Mouse (Mus musculus): ENCODE data around the gene Bcl2l15.
A peak's percentile ranks its signal among the peaks of the same experiment; 100 is the strongest.
"Not testable (repeated sequence)": the region's sequence is repeated elsewhere in the genome, so short reads cannot be mapped to it uniquely, and the experiment has no call there.

Gene Bcl2l15

GRCm38 (mm10) chr3:103832426-103832825 lies at the start of gene Bcl2l15:
TSS of gene Bcl2l15 (plus strand) at chr3:103832601.
- no peak for DNase-seq (ENCODE audit: low read depth)

GRCm38 (mm10) chr3:103782844-103783609 lies 49.4 kb upstream of the Bcl2l15 start:
- no peak for DNase-seq (ENCODE audit: low read depth)

DNA sequence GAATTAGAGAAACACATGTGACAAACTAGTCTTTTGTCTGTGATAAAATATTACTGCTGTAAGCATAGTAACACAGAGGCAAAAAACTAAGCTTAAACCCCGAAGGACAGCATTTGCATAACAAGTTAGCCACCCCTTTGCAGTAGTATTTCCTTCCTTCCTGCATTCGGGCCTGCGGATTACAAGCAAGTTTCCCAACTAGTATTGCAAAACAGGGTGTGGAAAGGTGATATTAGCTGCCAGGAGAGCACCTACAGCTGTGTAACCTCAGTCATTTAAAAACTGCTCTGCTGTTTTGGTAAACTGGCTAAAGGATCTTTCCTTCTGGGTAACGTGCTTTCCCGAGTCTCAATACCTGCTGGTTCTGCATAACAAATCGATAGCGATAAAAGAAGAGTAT lies 45.2 kb upstream of the Bcl2l15 start:
- DNase-seq (ENCODE audit: low read depth), result no peak

- DNase-seq (ENCODE audit: low read depth), result no peak
Measured at GRCm38 (mm10) chr3:103789096-103789495, 43.3 kb upstream of the Bcl2l15 start.

DNA sequence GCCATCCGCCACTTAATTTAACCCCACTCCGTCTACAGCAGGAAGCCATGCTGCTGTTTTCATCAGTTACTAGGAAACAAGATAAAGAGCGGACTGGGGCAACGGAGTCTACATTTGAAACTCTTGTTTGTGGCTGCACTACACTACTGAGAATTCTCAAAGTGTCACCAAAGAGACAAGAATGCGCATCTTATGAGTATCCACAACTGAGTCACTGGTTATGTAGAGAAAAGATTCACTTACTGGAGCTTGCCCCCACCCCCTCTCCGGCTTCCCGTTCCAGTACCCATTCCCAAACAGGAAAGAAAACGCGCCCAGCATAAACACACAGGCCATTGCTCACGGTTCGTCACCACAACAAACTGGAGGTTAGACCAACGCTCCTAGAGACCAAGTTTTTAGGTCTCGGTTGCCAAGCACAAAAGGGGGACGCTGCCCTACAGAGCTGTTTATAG lies 42.5 kb upstream of the Bcl2l15 start:
- peak; percentile 86 for DNase-seq (ENCODE audit: low read depth)

- no peak for DNase-seq (ENCODE audit: low read depth)
Measured at GRCm38 (mm10) chr3:103790346-103791145, 41.9 kb upstream of the Bcl2l15 start.

DNA sequence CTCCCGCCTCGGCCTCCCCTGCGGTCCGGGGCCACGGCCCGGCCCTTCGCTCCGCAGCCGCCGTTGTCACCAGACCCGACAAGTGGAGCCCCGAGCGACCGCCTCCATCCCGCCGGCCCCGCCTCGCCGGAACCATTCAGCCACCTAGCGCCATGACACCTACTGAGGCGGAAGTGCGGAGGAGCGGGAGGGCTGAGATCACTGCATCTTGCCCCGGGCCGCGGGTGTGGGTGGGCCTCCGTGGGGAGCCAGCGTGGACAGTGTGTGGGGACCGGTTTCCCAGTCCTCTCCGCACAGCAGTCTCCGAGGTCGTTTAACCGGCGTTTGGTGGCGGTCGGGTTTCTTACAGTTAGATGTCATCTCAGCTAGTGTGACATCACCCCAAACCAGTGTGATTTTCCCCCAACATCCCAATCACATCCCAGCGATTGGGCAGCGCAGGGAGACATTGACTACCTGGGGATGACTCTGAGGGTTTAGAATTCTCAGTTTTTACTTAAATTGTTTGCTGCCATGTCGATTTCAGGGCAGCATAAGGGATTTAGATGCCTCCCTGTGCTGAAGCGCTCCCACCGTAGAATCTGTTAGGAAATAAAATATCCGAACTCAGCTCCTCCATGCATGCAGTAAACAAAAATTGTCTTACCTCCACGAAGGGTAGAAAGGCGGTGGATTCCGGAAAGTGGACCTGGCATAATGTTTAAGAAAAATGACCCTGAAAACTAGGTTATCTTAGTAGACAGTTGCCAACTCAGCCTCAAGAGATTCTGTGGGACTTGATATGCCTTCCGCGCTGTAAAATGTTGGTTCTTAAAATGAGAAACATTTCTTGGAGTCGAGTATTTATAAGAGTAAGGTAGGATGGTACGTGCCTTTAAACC lies 40.9 kb upstream of the Bcl2l15 start, which contains the start of gene Hipk1:
Gene Hipk1, minus strand, starts transcription at position 334 of the 881 bp plus-strand sequence.
- peak; percentile 96 for DNase-seq (ENCODE audit: low read depth)

DNA sequence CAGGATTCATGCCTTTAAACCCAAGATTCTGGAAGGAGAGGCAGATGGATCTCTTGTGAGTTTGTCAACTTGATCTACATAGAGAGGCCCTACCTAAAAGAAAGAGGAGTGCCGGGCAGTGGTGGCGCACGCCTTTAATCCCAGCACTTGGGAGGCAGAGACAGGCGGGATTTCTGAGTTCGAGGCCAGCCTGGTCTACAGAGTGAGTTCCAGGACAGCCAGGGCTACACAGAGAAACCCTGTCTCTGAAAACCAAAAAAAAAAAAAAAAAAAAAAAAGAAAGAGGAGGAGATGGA lies 40.3 kb upstream of the Bcl2l15 start:
- not testable (repeated sequence) for DNase-seq (ENCODE audit: low read depth)

- DNase-seq (ENCODE audit: low read depth), result no peak
Measured at GRCm38 (mm10) chr3:103792566-103792965, 39.8 kb upstream of the Bcl2l15 start.

DNA sequence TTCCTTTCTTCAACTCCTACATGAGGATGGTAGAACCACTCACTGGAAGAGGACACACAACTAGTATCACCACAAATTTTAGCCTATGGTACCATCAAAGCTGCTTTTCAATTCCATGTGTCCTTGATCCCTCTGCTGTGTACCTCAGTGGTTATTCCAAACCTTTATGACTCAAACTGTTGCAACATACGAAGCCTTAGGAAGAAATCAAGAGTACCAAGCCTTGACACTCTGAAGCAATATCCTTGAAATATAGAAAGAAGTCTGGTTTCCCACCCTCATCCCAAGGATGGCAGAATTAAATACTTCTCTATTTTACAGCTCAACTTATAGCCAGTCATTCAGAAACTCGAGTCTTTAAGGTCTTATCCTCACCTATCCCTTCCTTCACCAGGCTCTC lies 36.0 kb upstream of the Bcl2l15 start:
- no peak for DNase-seq (ENCODE audit: low read depth)

DNA sequence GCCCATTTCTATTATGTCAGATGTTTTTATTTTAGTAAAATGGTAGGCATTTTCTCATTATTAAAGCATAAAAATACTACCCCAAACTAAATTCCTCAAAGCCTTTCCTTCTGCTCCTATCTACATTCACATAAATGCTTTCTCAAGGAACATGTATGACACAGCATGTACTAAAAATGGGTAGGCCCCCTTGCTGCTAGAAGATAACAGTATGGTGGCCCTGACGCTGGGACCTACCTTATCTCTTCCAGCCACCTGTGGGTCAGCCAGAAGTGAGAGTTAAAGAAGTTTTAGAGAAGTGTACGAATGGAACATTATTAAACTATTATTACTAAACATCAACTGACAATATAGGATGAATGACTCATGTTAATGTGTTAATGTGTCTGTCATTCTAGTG lies 32.9 kb upstream of the Bcl2l15 start:
- no peak for DNase-seq (ENCODE audit: low read depth)

GRCm38 (mm10) chr3:103801631-103802531 lies 30.5 kb upstream of the Bcl2l15 start:
- DNase-seq (ENCODE audit: low read depth), result peak; percentile 86

- DNase-seq (ENCODE audit: low read depth), result peak; percentile 58
Measured at GRCm38 (mm10) chr3:103802861-103803260, 29.5 kb upstream of the Bcl2l15 start.

DNA sequence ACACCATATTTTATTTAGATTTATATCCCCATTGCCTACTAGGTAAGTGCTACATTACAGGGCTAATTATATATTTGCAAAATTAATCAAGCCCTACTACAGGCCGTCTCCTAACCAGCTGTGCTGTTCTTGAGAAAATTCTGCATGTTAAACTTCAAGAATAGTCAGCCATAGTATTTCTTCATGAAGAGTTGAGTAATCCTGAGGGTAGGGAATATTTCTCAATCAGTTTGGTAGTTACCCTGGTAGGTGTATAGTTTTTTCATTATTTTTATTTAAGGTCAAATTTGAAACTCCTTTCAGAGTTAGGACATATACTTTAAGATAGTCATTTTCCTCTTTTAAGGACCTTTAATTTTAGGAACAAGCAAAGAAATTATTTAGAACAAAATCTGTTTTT lies 26.7 kb upstream of the Bcl2l15 start:
- DNase-seq (ENCODE audit: low read depth), result no peak

DNA sequence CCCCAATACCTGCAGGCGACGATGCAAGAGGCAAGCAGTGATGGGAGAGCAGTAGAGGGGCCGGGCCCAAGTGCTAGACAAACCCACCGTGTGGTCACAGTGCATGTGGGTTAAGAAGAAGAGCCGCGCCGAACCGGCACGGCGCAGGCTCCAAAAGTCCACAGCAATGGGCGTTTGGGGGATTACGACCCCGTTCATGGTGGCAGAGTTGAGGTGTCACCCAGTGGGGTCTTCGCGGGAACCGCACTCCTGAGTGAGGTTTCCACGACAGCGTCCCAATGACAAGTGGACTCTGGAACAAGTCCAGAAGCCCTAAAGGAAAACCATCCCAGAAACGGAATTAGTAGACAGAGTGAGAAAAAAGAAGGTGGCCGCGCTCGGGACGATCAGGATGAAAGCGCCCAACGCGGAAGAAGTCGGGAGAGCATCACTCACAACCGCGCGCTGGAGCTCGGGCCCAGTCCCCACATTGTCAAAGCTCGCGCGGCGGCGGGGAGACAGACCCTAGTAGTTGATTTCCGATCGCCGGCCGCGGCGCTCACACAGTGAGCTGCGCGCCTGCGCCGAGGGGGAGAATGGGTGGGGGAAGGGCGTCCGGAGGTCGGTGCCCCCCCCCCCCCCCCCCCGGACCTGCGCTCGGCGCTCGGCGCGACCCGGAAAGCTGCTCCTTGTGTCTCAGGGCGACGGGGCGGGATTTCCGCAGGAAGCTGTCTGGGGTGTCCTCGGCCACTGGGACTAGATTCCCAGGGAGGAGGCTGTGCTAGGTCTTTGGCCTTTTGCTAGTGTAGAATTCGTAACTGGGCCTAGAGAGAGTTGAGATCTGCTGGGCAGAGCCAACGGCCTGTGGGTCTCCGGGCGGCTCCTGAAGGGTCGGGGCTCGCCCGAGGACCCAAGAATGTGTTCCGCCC lies 23.3 kb upstream of the Bcl2l15 start, which contains the start of the genes Dclre1b, Ap4b1 and Gm43064:
Gene Dclre1b, minus strand, starts transcription at position 554 of the 908 bp plus-strand sequence.
Gene Ap4b1, plus strand, starts transcription at position 630 of the 908 bp plus-strand sequence.
Gene Gm43064, plus strand, starts transcription at position 683 of the 908 bp plus-strand sequence.
- DNase-seq (ENCODE audit: low read depth), result peak; percentile 97

DNA sequence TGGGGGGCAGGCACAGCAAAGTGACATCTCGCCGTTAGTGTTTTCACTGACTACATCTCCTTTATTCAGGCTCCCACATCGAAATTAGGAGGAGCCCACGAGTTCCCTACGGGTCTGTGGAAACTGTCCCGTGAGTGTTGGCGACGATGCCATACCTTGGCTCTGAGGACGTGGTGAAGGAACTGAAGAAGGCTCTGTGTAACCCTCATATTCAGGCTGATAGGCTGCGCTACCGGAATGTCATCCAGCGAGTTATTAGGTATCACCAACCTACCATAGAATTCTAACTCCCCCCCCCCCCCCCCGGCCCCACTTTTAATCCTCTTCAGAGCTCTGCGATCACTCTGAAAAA lies 22.6 kb upstream of the Bcl2l15 start:
- no peak for DNase-seq (ENCODE audit: low read depth)

DNA sequence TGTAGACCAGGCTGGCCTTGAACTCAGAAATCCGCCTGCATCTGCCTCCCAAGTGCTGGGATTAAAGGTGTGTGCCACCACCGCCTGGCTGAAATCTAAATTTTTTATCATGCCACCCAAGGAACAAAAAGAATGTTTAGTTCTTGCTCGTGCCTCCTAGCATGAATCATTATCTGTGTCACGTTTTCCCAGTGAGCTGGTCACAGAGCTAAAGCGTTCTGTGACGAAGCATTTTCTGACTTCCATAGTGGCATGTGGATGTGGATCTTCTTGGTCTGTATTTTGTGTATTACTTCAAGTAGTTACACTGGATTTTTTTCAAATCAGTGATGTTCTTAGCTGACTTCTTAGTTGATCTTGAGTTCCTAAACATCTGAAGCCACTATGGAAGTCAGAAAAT lies 21.4 kb upstream of the Bcl2l15 start:
- DNase-seq (ENCODE audit: low read depth), result no peak

DNA sequence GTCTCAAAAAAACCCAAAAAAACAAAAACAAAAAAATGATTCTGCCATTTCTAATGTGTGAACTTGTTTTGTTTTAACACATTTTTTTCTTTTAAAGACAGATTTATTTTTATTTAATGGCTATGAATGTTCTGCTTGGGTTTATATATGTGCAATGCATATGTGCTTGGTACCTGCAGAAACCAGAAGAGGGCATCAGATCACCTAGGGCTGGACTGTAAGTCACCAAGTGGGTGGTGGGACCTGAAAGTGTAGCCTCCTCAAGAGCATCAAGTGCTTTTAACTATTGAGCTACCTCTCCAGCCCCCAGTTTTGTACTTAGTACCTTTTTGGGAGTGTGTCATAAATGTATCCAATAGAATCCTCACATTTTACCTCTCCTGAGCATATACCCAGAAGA lies 4.9 kb upstream of the Bcl2l15 start:
- peak; percentile 53 for DNase-seq (ENCODE audit: low read depth)

DNA sequence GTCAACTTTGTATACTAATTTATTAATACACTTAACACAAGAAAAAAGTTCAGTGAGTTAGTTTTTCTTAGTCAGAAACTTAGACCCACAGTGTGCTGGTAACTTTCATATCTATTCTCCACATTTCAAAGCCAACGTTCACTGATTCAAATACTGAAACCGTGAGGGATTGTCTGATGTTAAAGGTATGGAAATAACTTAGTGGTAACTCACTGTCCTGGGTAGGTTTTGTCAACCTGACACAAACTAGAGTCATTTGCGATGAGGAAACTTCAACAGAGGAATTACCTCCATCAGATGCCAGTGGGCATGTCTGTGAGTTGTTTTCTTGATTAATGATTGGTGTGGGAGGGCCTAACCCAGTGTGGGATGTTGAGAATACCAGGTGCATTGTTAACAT lies 3.4 kb upstream of the Bcl2l15 start:
- DNase-seq (ENCODE audit: low read depth), result peak; percentile 52

DNA sequence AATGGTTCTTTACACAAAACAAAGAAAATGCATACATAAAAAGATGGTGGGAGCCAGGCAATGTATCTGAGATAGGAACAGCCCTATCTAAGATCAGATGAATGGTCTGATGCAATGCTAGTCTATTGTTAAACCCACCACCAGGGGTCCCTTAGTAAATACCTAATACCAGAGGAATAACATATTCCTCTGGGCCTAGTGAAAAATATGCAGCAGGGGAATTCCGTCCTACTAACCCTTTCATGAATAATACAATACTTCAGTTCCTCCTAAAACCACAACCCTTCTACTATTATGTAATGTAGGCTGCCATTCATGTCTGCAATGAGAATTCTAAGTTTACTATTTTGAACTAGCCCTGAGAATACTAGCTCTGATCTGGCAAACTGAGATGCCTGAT lies 1.7 kb upstream of the Bcl2l15 start:
- peak; percentile 57 for DNase-seq (ENCODE audit: low read depth)

All from induced T-regulatory cell, adult 2 months (primary cell).